Mouse (Mus musculus) forebrain, embryonic 15.5 days (tissue): ENCODE data around the gene Clec2g. TPM values are rescaled to one million over a fixed set of nuclear protein-coding genes. Genes with fewer than 3 reads are reported as not detected.
"Not testable (repeated sequence)": the region's sequence is repeated elsewhere in the genome, so short reads cannot be mapped to it uniquely, and the experiment has no call there.

Experiments used
- ATAC-seq: fragments of 200-750 bp; cut with Nextera tagmentation; replicated peaks from 2 replicates; pipeline ENCODE4 v1.8.0; 2017; ENCODE audit warnings: mild to moderate bottlenecking, moderate TSS enrichment, moderate library complexity
- H3K27ac ChIP-seq: fragments of 300-500 bp; sonication (generic); replicated peaks from 2 replicates; pipeline ENCODE4 v1.5.1; 2015; ENCODE audit warnings: mild to moderate bottlenecking, inconsistent platforms
- H3K27me3 ChIP-seq: fragments of 300-500 bp; sonication (generic); 2 replicates; pipeline ENCODE4 v1.6.1; 2015; ENCODE audit warnings: inconsistent platforms
- H3K36me3 ChIP-seq: fragments of 300-500 bp; sonication (generic); 2 replicates; pipeline ENCODE4 v1.6.1; 2015; ENCODE audit warnings: mild to moderate bottlenecking, inconsistent platforms
- H3K4me1 ChIP-seq: fragments of 300-500 bp; sonication (generic); 2 replicates; pipeline ENCODE4 v1.6.1; 2015; ENCODE audit warnings: inconsistent platforms
- H3K4me2 ChIP-seq: fragments of 300-500 bp; sonication (generic); replicated peaks from 2 replicates; pipeline ENCODE4 v1.6.1; 2015; ENCODE audit warnings: mild to moderate bottlenecking, inconsistent platforms
- H3K4me3 ChIP-seq: fragments of 300-500 bp; sonication (generic); 2 replicates; pipeline ENCODE4 v1.5.1; 2015; ENCODE audit warnings: mild to moderate bottlenecking, inconsistent platforms
- H3K9ac ChIP-seq: fragments of 300-500 bp; sonication (generic); replicated peaks from 2 replicates; pipeline ENCODE4 v1.6.1; 2015; ENCODE audit warnings: mild to moderate bottlenecking, inconsistent platforms
- H3K9me3 ChIP-seq: fragments of 300-500 bp; sonication (generic); 2 replicates; pipeline ENCODE4 v1.6.1; 2016; ENCODE audit warnings: inconsistent platforms
- WGBS: fragments of 180-500 bp; shearing (Covaris S2); methylation state at CpG from one replicate; pipeline ENCODE4 v1.1.7; 2015; ENCODE audit warnings: mixed read lengths; 5-methylcytosine and 5-hydroxymethylcytosine counted together
- polyA plus RNA-seq: library from polyadenylated mRNA; unstranded; fragments of >200 nt; fragmentation: Nextera tagmentation; extraction: Ambion mirVana; gene quantifications from 2 replicates; pipeline ENCODE4 v1.2.1, GENCODE M21; 2015

Clec2g gene
- polyA plus RNA-seq, 1 experiment from 2014 or later, result not detected

GRCm38 (mm10) chr6:128974850-128975249 is 40.7 kb downstream of the Clec2g start:
- H3K4me1 ChIP-seq, ATAC-seq, H3K9ac ChIP-seq, H3K36me3 ChIP-seq, H3K9me3 ChIP-seq, H3K4me2 ChIP-seq, H3K4me3 ChIP-seq, H3K27me3 ChIP-seq, H3K27ac ChIP-seq: not testable (repeated sequence)

GRCm38 (mm10) chr6:128976194-128976593 is 42.0 kb downstream of the Clec2g start:
- Histone ChIP-seq H3K9ac (no peak overlapping the region), H3K4me1 (no peaks in the 10 kb centered on the region), H3K9me3 (no peaks in the 10 kb centered on the region), H3K27me3 (no peaks in the 10 kb centered on the region), H3K36me3 (no peaks in the 10 kb centered on the region), H3K4me3 (no peak overlapping the region), H3K27ac (no peak overlapping the region), H3K4me2 (no peak overlapping the region)
- ATAC-seq, result no peak

GRCm38 (mm10) chr6:128981951-128982541 is 47.9 kb downstream of the Clec2g start:
- H3K27ac ChIP-seq, H3K9me3 ChIP-seq, H3K4me1 ChIP-seq, ATAC-seq, H3K36me3 ChIP-seq, H3K9ac ChIP-seq, H3K27me3 ChIP-seq, H3K4me3 ChIP-seq, H3K4me2 ChIP-seq: not testable (repeated sequence)
- 85% methylated on average over 4 of the region's 4 CpGs for WGBS

- no peak overlapping the region for H3K4me2 ChIP-seq
Observed at GRCm38 (mm10) chr6:128992337-128992736, 58.2 kb downstream of the Clec2g start.

GRCm38 (mm10) chr6:128992753-128993152 is 58.6 kb downstream of the Clec2g start:
- no peak overlapping the region for H3K4me3 ChIP-seq
- no peak overlapping the region for H3K27ac ChIP-seq
- 0 out of 2 replicates have a peak, but pooled peaks cover 6% of the 10 kb centered on the region for H3K27me3 ChIP-seq
- H3K4me2 ChIP-seq, result no peak overlapping the region
- 7% methylated on average over 3 of the region's 3 CpGs for WGBS
- H3K36me3 ChIP-seq, result no peaks in the 10 kb centered on the region
- ATAC-seq, result peak; percentile 57
- peaks cover 7% of the 10 kb centered on the region for H3K4me1 ChIP-seq
- H3K9ac ChIP-seq, result no peak overlapping the region
- no peaks in the 10 kb centered on the region for H3K9me3 ChIP-seq

More at GRCm38 (mm10) chr6:128992337-128992736, 58.2 kb downstream of the Clec2g start:
- Histone ChIP-seq H3K4me1 (peaks cover 7% of the 10 kb centered on the region), H3K36me3 (no peaks in the 10 kb centered on the region), H3K27me3 (0 out of 2 replicates have a peak, but pooled peaks cover 6% of the 10 kb centered on the region), H3K9me3 (no peaks in the 10 kb centered on the region), H3K4me3 (no peak overlapping the region), H3K9ac (no peak overlapping the region), H3K27ac (no peak overlapping the region)
- 3% methylated on average over 2 of the region's 2 CpGs for WGBS
- no peak for ATAC-seq

GRCm38 (mm10) chr6:128993221-128993620 is 59.0 kb downstream of the Clec2g start:
- no peak overlapping the region for H3K9ac ChIP-seq
- no peak overlapping the region for H3K4me2 ChIP-seq
- H3K4me3 ChIP-seq, result no peak overlapping the region
- 0 out of 2 replicates have a peak, but pooled peaks cover 6% of the 10 kb centered on the region for H3K27me3 ChIP-seq
- WGBS, result 12% methylated on average over 2 of the region's 2 CpGs
- no peaks in the 10 kb centered on the region for H3K36me3 ChIP-seq
- H3K4me1 ChIP-seq, result peaks cover 7% of the 10 kb centered on the region
- no peaks in the 10 kb centered on the region for H3K9me3 ChIP-seq
- ATAC-seq, result 0 out of 2 replicates have a peak, but pooled peaks have one; percentile 2
- no peak overlapping the region for H3K27ac ChIP-seq

- no peak overlapping the region for H3K4me2 ChIP-seq
- H3K4me3 ChIP-seq, result no peak overlapping the region
- no peak for ATAC-seq
- peaks cover 7% of the 10 kb centered on the region for H3K4me1 ChIP-seq
- H3K36me3 ChIP-seq, result no peaks in the 10 kb centered on the region
- H3K27me3 ChIP-seq, result 0 out of 2 replicates have a peak, but pooled peaks cover 6% of the 10 kb centered on the region
- 17% methylated on average over 4 of the region's 4 CpGs for WGBS
- no peak overlapping the region for H3K9ac ChIP-seq
- H3K9me3 ChIP-seq, result no peaks in the 10 kb centered on the region
- no peak overlapping the region for H3K27ac ChIP-seq
Observed at GRCm38 (mm10) chr6:128994336-128994735, 60.2 kb downstream of the Clec2g start.

GRCm38 (mm10) chr6:128994742-128995141 is 60.6 kb downstream of the Clec2g start:
- 36% methylated on average over 5 of the region's 5 CpGs for WGBS
- no peak overlapping the region for H3K9ac ChIP-seq
- no peaks in the 10 kb centered on the region for H3K36me3 ChIP-seq
- no peak overlapping the region for H3K4me2 ChIP-seq
- H3K27ac ChIP-seq, result no peak overlapping the region
- H3K27me3 ChIP-seq, result 0 out of 2 replicates have a peak, but pooled peaks cover 6% of the 10 kb centered on the region
- H3K9me3 ChIP-seq, result no peaks in the 10 kb centered on the region
- no peak for ATAC-seq
- H3K4me3 ChIP-seq, result no peak overlapping the region
- H3K4me1 ChIP-seq, result peaks cover 7% of the 10 kb centered on the region

GRCm38 (mm10) chr6:128995250-128996053 is 61.3 kb downstream of the Clec2g start:
- WGBS, result 88% methylated on average over 7 of the region's 7 CpGs
- no peak overlapping the region for H3K9ac ChIP-seq
- no peak overlapping the region for H3K27ac ChIP-seq
- no peak overlapping the region for H3K4me2 ChIP-seq
- no peaks in the 10 kb centered on the region for H3K9me3 ChIP-seq
- no peaks in the 10 kb centered on the region for H3K36me3 ChIP-seq
- peaks cover 7% of the 10 kb centered on the region for H3K4me1 ChIP-seq
- no peak for ATAC-seq
- H3K4me3 ChIP-seq, result no peak overlapping the region
- 0 out of 2 replicates have a peak, but pooled peaks cover 6% of the 10 kb centered on the region for H3K27me3 ChIP-seq

GRCm38 (mm10) chr6:128996054-128996767 is 62.0 kb downstream of the Clec2g start:
- peaks cover 7% of the 10 kb centered on the region for H3K4me1 ChIP-seq
- H3K4me3 ChIP-seq, result no peak overlapping the region
- no peak for ATAC-seq
- no peaks in the 10 kb centered on the region for H3K9me3 ChIP-seq
- no peak overlapping the region for H3K27ac ChIP-seq
- 58% methylated on average over 3 of the region's 3 CpGs for WGBS
- H3K27me3 ChIP-seq, result 0 out of 2 replicates have a peak, but pooled peaks cover 6% of the 10 kb centered on the region
- H3K4me2 ChIP-seq, result no peak overlapping the region
- H3K36me3 ChIP-seq, result no peaks in the 10 kb centered on the region
- H3K9ac ChIP-seq, result no peak overlapping the region

- peaks cover 7% of the 10 kb centered on the region for H3K4me1 ChIP-seq
- no peak overlapping the region for H3K9ac ChIP-seq
- H3K4me3 ChIP-seq, result no peak overlapping the region
- no peaks in the 10 kb centered on the region for H3K36me3 ChIP-seq
- H3K27ac ChIP-seq, result no peak overlapping the region
- H3K9me3 ChIP-seq, result no peaks in the 10 kb centered on the region
- WGBS, result 49% methylated on average over 13 of the region's 13 CpGs
- H3K27me3 ChIP-seq, result 0 out of 2 replicates have a peak, but pooled peaks cover 6% of the 10 kb centered on the region
- ATAC-seq, result no peak
- no peak overlapping the region for H3K4me2 ChIP-seq
Observed at GRCm38 (mm10) chr6:128996768-128997442, 62.7 kb downstream of the Clec2g start.
